Mouse (Mus musculus) liver, adult (tissue): ENCODE results near the gene Adprm.
A peak's percentile ranks its signal among the peaks of the same experiment; 100 is the strongest.

Source experiments
- GATA4 ChIP-seq: IDR thresholded peaks from 2 replicates; pipeline ENCODE4 v1.6.1; 2014; ENCODE audit warnings: mild to moderate bottlenecking, low read length; ENCODE audit not compliant: insufficient replicate concordance

The Adprm gene

DNA sequence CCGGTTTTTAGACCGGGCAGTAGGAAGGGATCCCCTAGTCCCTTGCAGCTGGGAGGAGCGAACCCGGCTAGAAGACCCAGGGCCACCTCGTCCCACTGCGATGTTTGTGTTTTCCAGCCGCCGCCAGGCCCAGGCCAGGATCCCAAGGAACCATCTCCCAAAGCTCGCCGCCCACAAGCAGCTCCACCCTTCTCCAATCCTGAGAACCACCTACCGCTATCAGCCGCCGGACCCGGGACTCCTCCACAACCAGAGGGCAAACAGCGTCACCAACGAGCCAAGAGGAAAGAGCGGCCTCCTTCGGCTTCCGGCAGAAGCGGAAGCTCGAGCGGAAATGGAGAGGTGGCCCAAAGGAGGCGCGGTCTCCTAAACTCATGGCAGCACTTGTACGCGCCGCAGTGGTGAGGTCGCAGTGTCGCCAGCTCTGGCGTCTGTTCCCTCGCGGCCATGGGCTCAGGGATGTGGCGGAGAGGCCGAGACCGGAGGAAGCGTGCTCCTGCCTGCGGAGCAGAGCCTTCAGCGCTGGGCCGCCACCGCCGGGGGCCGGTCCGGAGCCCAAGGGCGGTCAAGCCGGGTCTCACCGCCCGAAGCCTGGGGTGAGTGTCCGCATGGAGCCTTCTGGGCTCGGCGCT lies at the start of gene Adprm, which contains the start of gene Sco1:
Gene Adprm, minus strand, starts transcription at position 274 of the 632 bp plus-strand sequence.
Gene Sco1, plus strand, starts transcription at position 350 of the 632 bp plus-strand sequence.
- peak; percentile 87; the same call in 1 of the 2 replicates for TF ChIP-seq GATA4

DNA sequence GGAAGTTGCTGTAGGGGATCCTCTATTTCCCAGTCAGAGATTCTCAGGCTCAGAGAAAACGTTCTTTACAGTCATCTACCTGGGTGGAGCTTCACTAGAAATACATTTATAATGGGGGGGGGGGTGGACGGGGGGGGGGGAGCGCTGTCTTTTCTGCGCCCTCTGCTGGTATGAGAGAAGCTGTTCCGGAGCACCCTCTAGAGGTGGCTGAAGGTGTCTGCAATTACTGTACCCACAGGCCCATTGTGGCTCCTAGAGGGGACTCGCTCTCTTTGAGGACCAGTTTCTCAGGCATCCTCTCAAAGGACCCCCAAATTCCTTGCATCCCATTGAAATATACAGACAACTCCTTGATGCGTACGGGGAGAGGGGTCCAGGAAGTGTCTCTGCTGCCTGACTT lies 49.3 kb upstream of the Adprm start:
- no peak for TF ChIP-seq GATA4

DNA sequence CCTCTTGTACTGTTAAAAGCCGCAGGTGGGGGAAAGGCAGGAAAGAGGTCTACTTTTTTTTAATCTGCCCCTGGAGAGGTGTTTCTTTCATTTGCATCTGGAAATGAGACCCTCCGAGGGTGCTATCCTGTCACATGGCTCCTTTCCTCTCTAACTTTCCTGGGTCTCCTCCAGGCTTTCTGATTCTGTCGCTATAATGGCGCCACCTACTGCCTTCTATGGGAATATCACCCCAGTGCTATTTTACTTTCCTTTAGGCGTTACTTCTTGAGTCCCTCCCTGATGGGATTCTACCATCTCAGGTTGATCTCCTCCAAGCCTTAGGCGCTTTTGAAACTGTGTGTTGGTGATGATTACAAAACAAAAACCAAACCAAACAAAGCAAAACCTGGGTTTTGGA lies 47.8 kb upstream of the Adprm start:
- no peak for TF ChIP-seq GATA4

DNA sequence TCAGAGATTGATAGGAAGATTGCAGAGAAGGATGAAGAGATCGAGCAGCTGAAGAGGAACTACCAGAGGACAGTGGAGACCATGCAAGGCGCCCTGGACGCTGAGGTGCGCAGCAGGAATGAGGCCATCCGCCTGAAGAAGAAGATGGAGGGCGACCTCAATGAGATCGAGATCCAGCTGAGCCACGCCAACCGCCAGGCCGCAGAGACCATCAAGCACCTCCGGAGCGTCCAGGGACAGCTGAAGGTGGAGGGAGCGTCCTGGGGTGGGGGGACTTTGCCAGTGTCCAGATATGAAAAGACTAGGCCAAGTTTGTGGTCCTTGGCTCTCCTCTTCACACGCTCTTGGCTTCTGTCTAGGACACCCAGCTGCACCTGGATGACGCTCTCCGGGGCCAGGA lies 46.8 kb upstream of the Adprm start:
- TF ChIP-seq GATA4 = no peak

DNA sequence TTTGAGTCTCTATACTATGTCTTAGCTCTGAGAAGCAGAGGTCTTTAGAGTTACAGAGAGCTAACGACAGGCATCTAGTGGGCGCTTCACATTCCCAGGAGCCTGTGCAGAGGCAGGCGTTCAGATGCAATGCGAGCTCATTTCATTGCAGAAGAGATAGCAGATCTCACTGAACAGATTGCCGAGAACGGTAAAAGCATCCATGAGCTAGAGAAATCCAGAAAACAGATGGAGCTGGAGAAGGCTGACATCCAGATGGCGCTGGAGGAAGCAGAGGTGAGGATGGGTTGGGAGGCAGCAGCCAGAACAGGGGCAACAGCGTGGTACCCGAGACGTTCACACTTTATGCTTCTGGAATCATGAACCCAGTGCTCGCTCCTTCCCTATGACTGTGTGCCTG lies 46.0 kb upstream of the Adprm start:
- no peak for TF ChIP-seq GATA4

DNA sequence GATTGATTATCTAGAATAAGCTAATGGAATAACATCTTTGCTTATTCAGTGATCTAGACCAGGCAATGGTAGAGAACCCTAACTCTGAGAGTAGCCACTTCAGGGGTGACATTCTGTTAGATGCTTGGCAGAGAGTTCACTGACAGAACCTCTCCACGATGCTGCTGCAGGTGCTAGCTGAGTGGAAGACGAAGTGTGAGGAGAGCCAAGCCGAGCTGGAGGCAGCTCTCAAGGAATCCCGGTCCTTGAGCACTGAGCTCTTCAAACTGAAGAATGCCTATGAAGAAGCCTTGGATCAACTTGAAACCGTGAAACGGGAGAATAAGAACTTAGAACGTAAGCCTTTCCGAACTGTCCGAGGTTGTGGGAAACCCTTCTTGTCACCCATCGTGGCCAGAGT lies 45.3 kb upstream of the Adprm start:
- no peak for TF ChIP-seq GATA4

DNA sequence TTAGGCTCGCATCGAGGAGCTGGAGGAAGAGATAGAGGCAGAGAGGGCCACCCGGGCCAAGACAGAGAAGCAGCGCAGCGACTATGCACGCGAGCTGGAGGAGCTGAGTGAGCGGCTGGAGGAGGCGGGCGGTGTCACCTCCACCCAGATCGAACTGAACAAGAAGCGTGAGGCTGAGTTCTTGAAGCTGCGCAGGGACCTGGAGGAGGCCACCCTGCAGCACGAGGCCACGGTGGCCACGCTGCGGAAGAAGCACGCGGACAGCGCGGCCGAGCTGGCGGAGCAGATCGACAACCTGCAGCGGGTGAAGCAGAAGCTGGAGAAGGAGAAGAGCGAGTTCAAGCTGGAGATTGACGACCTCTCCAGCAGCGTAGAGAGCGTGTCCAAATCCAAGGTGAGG lies 42.1 kb upstream of the Adprm start:
- no peak for TF ChIP-seq GATA4

DNA sequence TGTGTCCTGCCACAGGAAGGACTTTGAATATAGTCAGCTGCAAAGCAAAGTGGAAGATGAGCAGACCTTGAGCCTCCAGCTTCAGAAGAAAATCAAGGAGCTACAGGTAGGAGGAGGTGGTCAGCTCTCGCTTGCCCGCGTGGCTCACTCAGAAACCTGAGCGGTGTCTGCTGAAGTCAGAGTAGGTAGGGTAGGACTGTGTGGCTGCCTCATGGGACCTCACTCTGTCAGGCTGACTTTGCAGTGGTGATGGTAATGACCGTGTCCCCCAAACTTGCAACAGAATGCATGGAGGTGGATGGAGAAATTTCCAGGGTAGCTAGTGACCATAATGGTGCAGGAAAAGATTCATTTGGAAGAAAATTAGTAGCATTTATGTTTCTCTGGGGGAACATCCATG lies 41.3 kb upstream of the Adprm start:
- no peak for TF ChIP-seq GATA4

DNA sequence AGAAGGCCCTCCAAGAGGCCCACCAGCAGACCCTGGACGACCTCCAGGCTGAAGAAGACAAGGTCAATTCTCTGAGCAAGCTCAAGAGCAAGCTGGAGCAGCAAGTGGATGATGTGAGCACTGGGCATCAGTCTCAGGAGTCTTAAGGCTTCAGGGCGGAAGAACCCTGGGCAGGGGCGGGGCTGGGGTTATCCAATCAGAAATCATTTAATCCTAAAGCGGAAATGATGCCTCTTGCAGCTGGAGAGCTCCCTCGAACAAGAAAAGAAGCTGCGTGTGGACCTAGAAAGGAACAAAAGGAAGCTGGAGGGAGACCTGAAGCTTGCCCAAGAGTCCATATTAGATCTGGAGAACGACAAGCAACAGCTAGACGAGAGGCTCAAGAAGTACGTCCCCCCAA lies 40.8 kb upstream of the Adprm start:
- no peak for TF ChIP-seq GATA4

DNA sequence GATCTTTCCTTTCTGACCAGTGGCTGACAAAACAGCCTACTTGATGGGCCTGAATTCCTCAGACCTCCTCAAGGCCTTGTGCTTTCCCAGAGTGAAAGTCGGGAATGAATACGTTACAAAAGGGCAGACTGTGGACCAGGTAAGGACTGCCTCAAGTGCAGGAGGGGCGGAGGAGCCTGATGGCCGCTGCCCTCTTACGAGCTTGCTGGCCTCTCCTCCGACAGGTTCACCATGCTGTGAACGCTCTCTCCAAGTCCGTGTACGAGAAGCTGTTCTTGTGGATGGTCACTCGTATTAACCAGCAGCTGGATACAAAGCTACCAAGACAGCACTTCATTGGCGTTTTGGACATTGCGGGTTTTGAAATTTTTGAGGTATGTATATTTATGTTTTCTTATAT lies 34.8 kb upstream of the Adprm start:
- no peak for TF ChIP-seq GATA4

DNA sequence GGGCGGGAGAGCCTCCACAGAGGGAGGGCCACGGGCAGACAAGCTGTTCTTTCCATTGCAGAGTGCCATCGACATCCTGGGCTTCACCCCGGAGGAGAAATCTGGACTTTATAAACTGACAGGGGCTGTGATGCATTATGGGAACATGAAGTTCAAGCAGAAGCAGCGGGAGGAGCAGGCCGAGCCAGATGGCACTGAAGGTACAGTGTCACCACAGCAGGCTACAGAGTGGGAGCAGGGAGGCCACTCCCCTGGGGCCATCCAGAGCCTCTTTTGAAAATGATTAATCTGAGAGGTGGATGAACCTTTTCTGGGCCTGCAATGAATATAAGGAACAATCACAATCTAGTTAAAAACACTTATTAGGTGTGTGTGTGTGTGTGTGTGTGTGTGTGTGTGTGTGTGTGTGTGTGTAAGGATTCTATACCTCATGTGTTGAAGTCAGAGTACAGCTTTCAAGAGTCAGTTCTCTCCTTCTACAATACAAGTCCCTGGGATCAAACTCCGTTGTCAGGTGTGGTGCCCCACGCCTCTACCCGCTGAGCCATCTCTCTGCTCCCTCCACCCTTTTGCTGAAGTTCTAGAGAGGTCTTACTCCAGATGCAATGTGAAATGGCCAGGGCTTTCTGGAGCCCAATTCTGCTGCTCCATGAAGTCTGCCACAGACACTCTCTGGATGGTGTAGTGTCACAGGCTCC lies 34.2 kb upstream of the Adprm start:
- no peak for TF ChIP-seq GATA4

DNA sequence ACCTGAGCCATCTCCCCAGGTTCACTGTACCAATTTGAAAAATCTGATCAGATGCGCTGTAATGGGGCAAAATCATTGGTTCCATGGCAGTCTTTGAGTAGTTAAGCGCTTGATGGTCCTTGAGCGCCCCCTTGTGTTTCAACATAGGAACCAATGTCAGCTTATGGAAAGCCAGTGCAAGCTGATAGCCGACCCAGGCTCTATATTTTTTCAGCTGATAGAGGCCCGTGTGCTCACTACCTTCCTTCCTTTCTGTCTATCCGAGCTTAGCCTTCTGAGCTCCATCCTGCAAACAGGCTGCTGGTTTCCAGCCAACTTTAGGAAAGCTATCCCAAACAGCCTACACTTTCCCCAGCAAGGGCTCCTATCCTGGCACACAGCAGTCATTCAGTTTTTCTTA lies 33.1 kb upstream of the Adprm start:
- no peak for TF ChIP-seq GATA4

DNA sequence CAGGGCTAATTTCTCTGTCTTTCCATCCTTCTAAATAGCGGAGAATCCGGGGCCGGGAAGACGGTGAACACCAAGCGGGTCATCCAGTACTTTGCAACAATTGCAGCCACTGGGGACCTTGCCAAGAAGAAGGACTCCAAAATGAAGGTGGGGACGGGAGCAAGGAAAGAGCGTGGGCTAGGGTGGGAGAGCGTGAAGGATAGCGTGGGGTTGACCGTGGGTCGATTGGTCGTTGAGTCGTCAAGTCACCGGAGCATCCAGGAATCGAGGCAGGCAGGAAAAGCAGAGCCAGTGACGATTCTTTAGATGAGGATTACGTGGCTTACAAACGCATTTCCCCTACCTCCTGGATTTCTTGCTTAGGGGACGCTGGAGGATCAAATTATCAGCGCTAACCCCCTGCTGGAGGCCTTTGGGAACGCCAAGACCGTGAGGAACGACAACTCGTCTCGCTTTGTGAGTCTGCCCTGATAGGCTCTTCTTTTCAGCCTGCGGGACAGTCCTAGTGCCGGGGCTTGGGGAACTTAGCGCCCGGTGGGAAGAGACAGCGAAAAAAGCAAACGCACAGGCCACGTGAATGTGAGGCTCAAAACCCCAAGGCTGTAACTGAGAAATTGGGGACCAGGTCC lies 31.4 kb upstream of the Adprm start:
- TF ChIP-seq GATA4 = no peak

DNA sequence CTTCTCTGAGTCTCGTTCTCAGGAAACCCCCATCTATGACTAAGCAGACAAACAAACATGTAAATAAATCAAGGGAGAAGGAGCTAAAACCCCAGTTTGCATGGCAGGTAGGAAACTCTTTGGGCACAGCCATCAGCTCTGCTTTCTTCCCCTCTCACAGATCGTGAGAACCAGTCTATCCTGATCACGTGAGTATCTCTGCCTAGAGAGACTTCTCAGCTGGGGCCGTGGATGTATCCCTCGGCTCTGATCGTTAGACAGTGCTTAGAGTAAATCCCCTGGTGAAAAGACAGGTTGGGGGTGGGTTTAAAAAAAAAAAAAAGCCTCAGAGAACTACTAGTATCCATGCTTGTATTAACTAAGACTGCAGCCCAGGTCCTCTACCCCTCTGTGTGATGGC lies 30.8 kb upstream of the Adprm start:
- TF ChIP-seq GATA4 = no peak

DNA sequence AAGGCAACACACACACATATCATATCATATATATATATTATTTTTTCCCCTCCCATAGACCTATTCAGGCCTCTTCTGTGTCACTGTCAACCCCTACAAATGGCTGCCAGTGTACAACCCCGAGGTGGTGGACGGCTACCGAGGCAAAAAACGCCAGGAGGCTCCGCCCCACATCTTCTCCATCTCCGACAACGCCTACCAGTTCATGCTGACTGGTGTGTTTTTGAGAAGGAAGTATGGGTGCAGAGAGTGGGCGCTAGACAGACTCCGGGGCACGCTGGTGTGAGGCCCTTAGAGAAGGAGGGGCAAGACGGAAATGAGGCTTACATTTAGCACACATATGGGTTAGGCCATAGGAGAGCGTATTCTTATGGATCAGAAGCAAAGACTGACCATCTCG lies 30.4 kb upstream of the Adprm start:
- no peak for TF ChIP-seq GATA4

DNA sequence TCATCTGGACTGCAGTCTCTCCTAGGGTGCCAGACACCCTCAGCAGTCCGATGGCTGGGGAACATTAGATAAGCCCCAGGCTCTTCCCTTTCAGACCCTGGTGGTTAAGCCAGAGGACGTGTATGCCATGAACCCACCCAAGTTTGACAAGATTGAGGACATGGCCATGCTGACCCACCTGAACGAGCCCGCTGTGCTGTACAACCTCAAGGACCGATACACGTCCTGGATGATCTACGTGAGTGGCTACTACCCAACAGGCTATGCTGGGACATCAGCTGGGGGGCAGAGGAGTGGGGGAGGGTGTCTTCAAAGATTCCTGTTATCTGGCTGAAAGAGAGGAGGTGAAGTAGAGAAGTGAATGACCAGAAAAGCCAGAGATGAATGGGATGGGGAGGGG lies 29.8 kb upstream of the Adprm start:
- TF ChIP-seq GATA4 = no peak
